Mouse (Mus musculus): ENCODE measurements around the gene Cpsf4. TPM values are rescaled to one million over a fixed set of nuclear protein-coding genes. Genes with fewer than 3 reads are reported as not detected.
"Not testable (repeated sequence)": the region's sequence is repeated elsewhere in the genome, so short reads cannot be mapped to it uniquely, and the experiment has no call there.

The Cpsf4 gene
- polyA plus RNA-seq, 1 experiment from 2014 or later: 85.1 TPM

DNA sequence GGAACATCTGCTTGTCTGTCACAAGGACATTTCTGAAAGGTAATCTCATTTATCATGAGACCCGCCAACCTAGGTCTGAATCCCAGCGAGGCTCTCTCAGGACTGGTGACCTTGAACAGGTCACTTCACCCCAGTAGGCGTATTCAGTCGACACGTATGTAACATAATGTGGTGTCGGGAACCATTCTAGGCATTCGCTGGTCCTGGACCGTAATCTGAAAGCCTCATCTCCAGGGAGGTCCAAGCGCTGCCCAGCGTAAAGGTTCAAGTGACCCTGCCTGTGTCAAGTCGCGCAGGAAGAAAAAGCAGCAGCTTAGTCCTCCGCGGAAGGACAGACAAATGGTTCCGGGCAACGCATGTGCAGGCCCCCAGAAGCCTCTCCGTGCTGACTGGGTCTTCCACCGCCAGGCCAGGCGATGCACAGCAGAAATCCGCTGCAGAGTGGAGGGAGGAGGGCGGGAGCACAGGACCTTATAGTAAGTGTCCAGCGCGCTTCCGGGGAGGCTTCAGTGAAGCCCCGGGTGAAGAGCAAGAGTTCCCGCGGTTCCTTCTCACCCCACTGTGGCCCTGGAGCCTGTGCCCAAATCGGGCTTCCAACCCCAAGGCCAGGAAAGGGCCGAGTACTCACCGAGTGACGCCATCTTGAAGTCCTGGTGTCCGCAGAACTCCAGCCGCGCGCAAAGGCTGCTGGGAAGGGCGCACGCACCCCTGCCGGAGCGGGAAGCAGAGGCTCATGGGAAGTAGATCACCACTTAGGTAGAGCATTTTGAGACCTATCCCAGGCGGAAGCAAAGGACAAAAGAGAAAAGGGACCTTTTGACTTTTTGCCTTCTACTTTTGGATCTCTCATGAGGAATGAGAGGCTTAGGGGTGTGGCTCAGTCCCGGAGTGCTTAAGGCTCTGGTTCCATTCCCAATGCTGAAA is 24.1 kb downstream of the Cpsf4 start:
- Histone ChIP-seq H3K36me3 (peaks cover 57% of the 10 kb centered on the region), H3K9me3 (replicated peaks) (no peaks in the 10 kb centered on the region), H3K27ac (replicated peaks) (peak overlapping the region; percentile 97), H3K27me3 (ENCODE audit: low read depth, poor library complexity, severe bottlenecking) (no peaks in the 10 kb centered on the region), H3K4me1 (peaks cover 24% of the 10 kb centered on the region), H3K4me3 (peak overlapping the region; percentile 91)
- peak; percentile 91 for DNase-seq (ENCODE audit: low spot score)
- WGBS: under 1% methylated on average over 41 of the region's 41 CpGs

- peak within 1 kb of the TSS; percentile 97 for H3K27ac ChIP-seq (replicated peaks)
- H3K4me1 ChIP-seq: peaks cover 24% of the 10 kb centered on the region
- peak within 1 kb of the TSS; percentile 91 for H3K4me3 ChIP-seq
- peaks cover 49% of the 10 kb centered on the region for H3K36me3 ChIP-seq
- H3K27me3 ChIP-seq (ENCODE audit: low read depth, poor library complexity, severe bottlenecking): no peaks in the 10 kb centered on the region
- H3K9me3 ChIP-seq (replicated peaks): no peaks in the 10 kb centered on the region
- WGBS: 78% methylated on average over 2 of the region's 2 CpGs
- no peak for DNase-seq (ENCODE audit: low spot score)
Measured at GRCm38 (mm10) chr5:145191962-145192361, 24.9 kb downstream of the Cpsf4 start, which contains the start of gene Atp5j2. TSS of gene Atp5j2 (minus strand) at chr5:145192062.

GRCm38 (mm10) chr5:145200387-145200786 is 33.4 kb downstream of the Cpsf4 start:
- Histone ChIP-seq H3K36me3 (peaks cover 10% of the 10 kb centered on the region), H3K4me3 (peak overlapping the region; percentile 83), H3K4me1 (peaks cover 21% of the 10 kb centered on the region), H3K27me3 (ENCODE audit: low read depth, poor library complexity, severe bottlenecking) (no peaks in the 10 kb centered on the region), H3K9me3 (replicated peaks) (no peaks in the 10 kb centered on the region), H3K27ac (replicated peaks) (no peak overlapping the region)
- WGBS: 77% methylated on average over 7 of the region's 7 CpGs
- no peak for DNase-seq (ENCODE audit: low spot score)

- WGBS: 1% methylated on average over 37 of the region's 37 CpGs
- 0 out of 2 replicates have a peak, but pooled peaks cover 3% of the 10 kb centered on the region for H3K36me3 ChIP-seq
- peak within 1 kb of the TSS; percentile 76 for H3K27ac ChIP-seq (replicated peaks)
- H3K9me3 ChIP-seq (replicated peaks): no peaks in the 10 kb centered on the region
- peak within 1 kb of the TSS; percentile 83 for H3K4me3 ChIP-seq
- no peaks in the 10 kb centered on the region for H3K27me3 ChIP-seq (ENCODE audit: low read depth, poor library complexity, severe bottlenecking)
- peaks cover 28% of the 10 kb centered on the region for H3K4me1 ChIP-seq
- peak; percentile 79 for DNase-seq (ENCODE audit: low spot score)
Measured at GRCm38 (mm10) chr5:145201321-145201991, 34.4 kb downstream of the Cpsf4 start, which contains the start of gene Zkscan14. TSS of gene Zkscan14 (minus strand) at chr5:145201868.

- Histone ChIP-seq H3K36me3 (peaks cover 12% of the 10 kb centered on the region), H3K27ac (replicated peaks) (no peak overlapping the region)
Measured at GRCm38 (mm10) chr5:145202446-145202845, 35.4 kb downstream of the Cpsf4 start.

GRCm38 (mm10) chr5:145203936-145204691 is 37.1 kb downstream of the Cpsf4 start, which contains the start of gene Zkscan5:
TSS of gene Zkscan5 (plus strand) at chr5:145204562.
- Histone ChIP-seq H3K4me1 (peaks cover 28% of the 10 kb centered on the region), H3K27me3 (ENCODE audit: low read depth, poor library complexity, severe bottlenecking) (no peaks in the 10 kb centered on the region), H3K9me3 (replicated peaks) (no peaks in the 10 kb centered on the region), H3K27ac (replicated peaks) (peak within 1 kb of the TSS; percentile 85), H3K36me3 (peaks cover 23% of the 10 kb centered on the region), H3K4me3 (peak within 1 kb of the TSS; percentile 71)
- peak; percentile 98 for DNase-seq (ENCODE audit: low spot score)
- WGBS: under 1% methylated on average over 22 of the region's 22 CpGs

More at GRCm38 (mm10) chr5:145202446-145202845, 35.4 kb downstream of the Cpsf4 start:
- no peak for DNase-seq (ENCODE audit: low spot score)
- H3K4me1 ChIP-seq: peaks cover 28% of the 10 kb centered on the region
- H3K4me3 ChIP-seq: no peak overlapping the region
- no peaks in the 10 kb centered on the region for H3K9me3 ChIP-seq (replicated peaks)
- no peaks in the 10 kb centered on the region for H3K27me3 ChIP-seq (ENCODE audit: low read depth, poor library complexity, severe bottlenecking)
- 50% methylated on average over 3 of the region's 3 CpGs for WGBS

GRCm38 (mm10) chr5:145205041-145205440 is 38.0 kb downstream of the Cpsf4 start:
- no peak overlapping the region for H3K27ac ChIP-seq (replicated peaks)
- peaks cover 28% of the 10 kb centered on the region for H3K4me1 ChIP-seq
- peak overlapping the region; percentile 71 for H3K4me3 ChIP-seq
- no peaks in the 10 kb centered on the region for H3K27me3 ChIP-seq (ENCODE audit: low read depth, poor library complexity, severe bottlenecking)
- H3K9me3 ChIP-seq (replicated peaks): no peaks in the 10 kb centered on the region
- peaks cover 32% of the 10 kb centered on the region for H3K36me3 ChIP-seq
- DNase-seq (ENCODE audit: low spot score): no peak
- WGBS: 26% methylated on average over 9 of the region's 9 CpGs

GRCm38 (mm10) chr5:145207385-145207784 is 40.4 kb downstream of the Cpsf4 start:
- Histone ChIP-seq H3K9me3 (replicated peaks) (no peaks in the 10 kb centered on the region), H3K27me3 (ENCODE audit: low read depth, poor library complexity, severe bottlenecking) (no peaks in the 10 kb centered on the region), H3K27ac (replicated peaks) (no peak overlapping the region), H3K36me3 (peaks cover 56% of the 10 kb centered on the region), H3K4me3 (no peak overlapping the region), H3K4me1 (peaks cover 16% of the 10 kb centered on the region)
- WGBS: 94% methylated on average over 6 of the region's 6 CpGs
- DNase-seq (ENCODE audit: low spot score): no peak

- Histone ChIP-seq H3K9me3 (replicated peaks) (no peaks in the 10 kb centered on the region), H3K27ac (replicated peaks) (no peak overlapping the region), H3K4me3 (no peak overlapping the region), H3K4me1 (peaks cover 16% of the 10 kb centered on the region), H3K36me3 (peaks cover 62% of the 10 kb centered on the region), H3K27me3 (ENCODE audit: low read depth, poor library complexity, severe bottlenecking) (no peaks in the 10 kb centered on the region)
- DNase-seq (ENCODE audit: low spot score): no peak
- 89% methylated on average over 6 of the region's 6 CpGs for WGBS
Measured at GRCm38 (mm10) chr5:145207954-145208353, 40.9 kb downstream of the Cpsf4 start.

DNA sequence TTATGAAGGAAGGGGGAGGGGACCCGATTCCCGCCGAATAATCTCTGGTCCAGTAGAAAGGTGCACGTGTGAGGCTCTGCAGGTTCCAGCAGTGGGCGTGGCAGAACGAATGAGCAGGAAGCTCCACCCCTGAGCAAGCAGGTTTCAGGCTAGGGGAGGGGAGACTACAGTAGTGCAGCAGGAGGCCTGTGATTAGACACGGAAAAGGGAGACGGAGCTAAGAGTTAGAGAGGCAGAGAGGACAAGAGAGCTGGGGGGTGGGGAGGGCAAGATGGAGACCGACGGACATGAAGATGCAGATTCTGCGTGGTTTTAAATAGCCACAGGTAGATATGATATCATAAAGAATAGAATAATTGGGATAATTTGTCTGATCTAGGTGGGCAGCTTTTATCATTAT is 41.4 kb downstream of the Cpsf4 start:
- Histone ChIP-seq H3K4me1 (peaks cover 16% of the 10 kb centered on the region), H3K36me3 (peaks cover 66% of the 10 kb centered on the region)
- H3K27ac ChIP-seq (replicated peaks); H3K4me3 ChIP-seq; DNase-seq (ENCODE audit: low spot score); H3K27me3 ChIP-seq (ENCODE audit: low read depth, poor library complexity, severe bottlenecking); H3K9me3 ChIP-seq (replicated peaks): not testable (repeated sequence)
- 45% methylated on average over 11 of the region's 11 CpGs for WGBS

DNA sequence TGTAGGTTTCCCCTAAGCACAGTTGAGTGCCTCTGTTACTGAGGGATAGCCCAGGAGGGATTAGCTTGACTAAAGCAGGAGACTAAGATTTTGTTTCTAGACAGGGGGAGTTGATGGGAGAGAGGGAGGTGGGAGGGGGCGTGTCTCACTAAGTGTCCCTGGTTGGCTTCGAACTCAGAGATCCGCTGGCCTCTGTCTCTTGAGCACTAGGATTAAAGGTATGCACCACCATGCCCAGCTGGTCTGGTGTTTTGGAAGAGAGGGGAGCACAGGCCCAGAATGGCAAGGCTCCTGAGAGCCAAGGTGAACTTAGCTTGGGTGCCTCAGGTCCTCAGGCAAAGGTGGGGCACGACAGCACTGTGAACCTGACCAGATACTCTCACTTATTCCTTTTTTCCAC is 44.3 kb downstream of the Cpsf4 start:
- H3K4me1 ChIP-seq: no peaks in the 10 kb centered on the region
- no peaks in the 10 kb centered on the region for H3K27me3 ChIP-seq (ENCODE audit: low read depth, poor library complexity, severe bottlenecking)
- H3K27ac ChIP-seq (replicated peaks): no peak overlapping the region
- no peak overlapping the region for H3K4me3 ChIP-seq
- H3K36me3 ChIP-seq: peaks cover 91% of the 10 kb centered on the region
- H3K9me3 ChIP-seq (replicated peaks): no peaks in the 10 kb centered on the region
- no peak for DNase-seq (ENCODE audit: low spot score)
- 94% methylated on average over 4 of the region's 4 CpGs for WGBS

DNA sequence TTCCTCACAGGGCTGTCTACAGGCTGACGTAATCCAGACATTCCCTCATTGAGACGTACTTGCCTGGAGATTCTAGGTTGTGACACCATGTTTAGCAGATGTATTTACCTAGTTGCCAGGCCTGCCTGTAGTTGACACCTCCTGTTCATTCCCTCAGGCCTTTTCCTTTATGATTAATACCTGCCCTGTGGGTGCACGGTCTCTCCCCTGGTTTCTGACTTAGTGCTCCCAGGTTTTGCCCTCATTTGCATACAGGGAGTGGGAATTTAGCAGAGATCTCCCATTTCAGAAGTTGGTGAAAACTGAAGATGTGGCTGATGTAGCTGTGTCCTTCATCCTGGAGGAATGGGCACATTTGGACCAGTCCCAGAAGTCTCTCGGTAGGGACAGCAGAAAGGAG is 45.2 kb downstream of the Cpsf4 start:
- Histone ChIP-seq H3K4me3 (no peak overlapping the region), H3K4me1 (no peaks in the 10 kb centered on the region), H3K27ac (replicated peaks) (no peak overlapping the region), H3K9me3 (replicated peaks) (no peaks in the 10 kb centered on the region), H3K27me3 (ENCODE audit: low read depth, poor library complexity, severe bottlenecking) (no peaks in the 10 kb centered on the region), H3K36me3 (peaks cover 84% of the 10 kb centered on the region)
- DNase-seq (ENCODE audit: low spot score): no peak
- 93% methylated on average over 4 of the region's 4 CpGs for WGBS

Measured in midbrain, embryonic 10.5 days (tissue).